ENCODE assay signal across 8 mouse cellular contexts in genomic region chr2:29053802-29054544, GRCm38 (mm10). TPM values are rescaled to one million over a fixed set of nuclear protein-coding genes. Genes with fewer than 3 reads are reported as not detected.
DNase-seq lines count a peak whose midpoint lies in the region; ATAC-seq and TF ChIP-seq lines count a peak whose summit lies in the region.

No protein-coding gene starts in this region.

- DNase-seq in adrenal gland, adult (ENCODE audit: inconsistent age in 2 of 2, low spot score in 1 of 2) = peak; percentile 61 to 86
- DNase-seq in adrenal gland, postnatal 4 days (ENCODE audit: low spot score in 2 of 2) = no peak
- DNase-seq in cerebellum, adult 9-11 months = peak; percentile 33
- DNase-seq in frontal cortex, postnatal 25 days (ENCODE audit: low spot score in 2 of 2) = peak; percentile 45 to 53
- peak; percentile 78 for DNase-seq in limb, embryonic 10.5 days (ENCODE audit: low spot score)
- peak; percentile 74 for DNase-seq in midbrain, embryonic 10.5 days (ENCODE audit: low spot score)

- peak; percentile 45; the same call in 1 of the 2 replicates for TF ChIP-seq CTCF in small intestine, adult 2 months (IDR thresholded peaks at IDR 0.05; ENCODE audit: extremely low read depth, insufficient read length, insufficient replicate concordance, low read depth, low read length)

- H3K9me3 ChIP-seq in limb, embryonic 10.5 days (replicated peaks) = no peaks in the 10 kb centered on the region
- no peaks in the 10 kb centered on the region for H3K9me3 ChIP-seq in midbrain, embryonic 10.5 days (replicated peaks)

- WGBS in limb, embryonic 10.5 days = 6% methylated on average over 20 of the region's 20 CpGs
- WGBS in midbrain, embryonic 10.5 days = 4% methylated on average over 20 of the region's 20 CpGs
- WGBS in small intestine, adult 2 months = under 1% methylated on average over 20 of the region's 20 CpGs

- peak; percentile 56 for ATAC-seq in inflammation-experienced regulatory T-cells, adult 6 months

- peak overlapping the region; percentile 63 for H3K4me3 ChIP-seq in limb, embryonic 10.5 days
- peak overlapping the region; percentile 66 for H3K4me3 ChIP-seq in midbrain, embryonic 10.5 days
- H3K4me3 ChIP-seq in small intestine, adult 2 months (ENCODE audit: low read depth, low read length) = peak overlapping the region; percentile 88

- TF ChIP-seq POLR2A in small intestine, adult 2 months (IDR thresholded peaks at IDR 0.05; ENCODE audit: low read depth, low read length) = no peak

- no peaks in the 10 kb centered on the region for H3K36me3 ChIP-seq in limb, embryonic 10.5 days
- H3K36me3 ChIP-seq in midbrain, embryonic 10.5 days = no peaks in the 10 kb centered on the region
- H3K36me3 ChIP-seq in small intestine, adult 2 months (ENCODE audit: control insufficient read depth, insufficient read depth, low read length) = no peaks in the 10 kb centered on the region

- peaks cover 78% of the 10 kb centered on the region for H3K27me3 ChIP-seq in limb, embryonic 10.5 days (ENCODE audit: low read depth, poor library complexity, severe bottlenecking)
- H3K27me3 ChIP-seq in midbrain, embryonic 10.5 days (ENCODE audit: low read depth, poor library complexity, severe bottlenecking) = peaks cover 75% of the 10 kb centered on the region
- H3K27me3 ChIP-seq in small intestine, adult 2 months (ENCODE audit: control insufficient read depth, insufficient read depth, low read length) = no peaks in the 10 kb centered on the region

- peaks cover 10% of the 10 kb centered on the region for H3K4me1 ChIP-seq in limb, embryonic 10.5 days
- peaks cover 54% of the 10 kb centered on the region for H3K4me1 ChIP-seq in midbrain, embryonic 10.5 days
- peaks cover 4% of the 10 kb centered on the region for H3K4me1 ChIP-seq in small intestine, adult 2 months (ENCODE audit: control insufficient read depth, insufficient read depth, insufficient read length, low read length)

- H3K27ac ChIP-seq in limb, embryonic 10.5 days = no peak overlapping the region
- H3K27ac ChIP-seq in midbrain, embryonic 10.5 days (replicated peaks) = no peak overlapping the region
- H3K27ac ChIP-seq in small intestine, adult 2 months (ENCODE audit: insufficient read depth, low read depth, low read length) = no peak overlapping the region

RNA-seq across cellular contexts. Expression of gene Cfap77, which starts 0.9 kb away (rescaled TPM):
- 1 to 10 TPM; 1.2 to 1.9 TPM for total RNA-seq in adrenal gland, postnatal 4 days (2021)
- under 1 TPM in 2 of 3 experiments, not detected in 1; 0.73 to 0.95 TPM for polyA plus RNA-seq in inflammation-experienced regulatory T-cells, adult 6 months (2017; shearing (Covaris generic))
- 0.29 and 0.44 TPM in 2 replicates for polyA plus RNA-seq in limb, embryonic 10.5 days (2016; fragmentation: Nextera tagmentation; extraction: Ambion mirVana)
- 1.0 and 2.4 TPM in 2 replicates for polyA plus RNA-seq in midbrain, embryonic 10.5 days (2016; fragmentation: Nextera tagmentation; extraction: Ambion mirVana)
- polyA plus RNA-seq in small intestine, adult 2 months (2012; rRNA removed) = 0.16 and 0.18 TPM in 2 replicates

RNA-seq across cellular contexts. Expression of gene Ttf1, which starts 6.1 kb away (rescaled TPM):
- total RNA-seq in adrenal gland, postnatal 4 days (2021) = 10 to 100 TPM; 16.4 to 16.8 TPM
- polyA plus RNA-seq in inflammation-experienced regulatory T-cells, adult 6 months (2017; shearing (Covaris generic)) = 10 to 100 TPM; 15.4 to 23.6 (median 18.4) TPM
- 10.3 and 12.5 TPM in 2 replicates for polyA plus RNA-seq in limb, embryonic 10.5 days (2016; fragmentation: Nextera tagmentation; extraction: Ambion mirVana)
- polyA plus RNA-seq in midbrain, embryonic 10.5 days (2016; fragmentation: Nextera tagmentation; extraction: Ambion mirVana) = 11.9 and 12.6 TPM in 2 replicates
- 1.6 and 3.3 TPM in 2 replicates for polyA plus RNA-seq in small intestine, adult 2 months (2012; rRNA removed)

Comparison
In these comparisons a context has a peak if more than half of its experiments do, and no peak if none do; other contexts are left out.
1. DNase-seq: peak in adrenal gland, adult (2 of 2), cerebellum, adult 9-11 months (single experiment), frontal cortex, postnatal 25 days (2 of 2), limb, embryonic 10.5 days (single experiment) and midbrain, embryonic 10.5 days (single experiment); none in adrenal gland, postnatal 4 days (0 of 2).
2. Peak in every context shown above with its lines, with median percentiles within 50 percentile points of each other: H3K4me3 ChIP-seq.